Mouse (Mus musculus): ENCODE measurements around the gene Lrrc42. TPM values are rescaled to one million over a fixed set of nuclear protein-coding genes. Genes with fewer than 3 reads are reported as not detected.

Gene Lrrc42
- polyA plus RNA-seq, 1 experiment from 2014 or later, result 96.2 TPM

DNA sequence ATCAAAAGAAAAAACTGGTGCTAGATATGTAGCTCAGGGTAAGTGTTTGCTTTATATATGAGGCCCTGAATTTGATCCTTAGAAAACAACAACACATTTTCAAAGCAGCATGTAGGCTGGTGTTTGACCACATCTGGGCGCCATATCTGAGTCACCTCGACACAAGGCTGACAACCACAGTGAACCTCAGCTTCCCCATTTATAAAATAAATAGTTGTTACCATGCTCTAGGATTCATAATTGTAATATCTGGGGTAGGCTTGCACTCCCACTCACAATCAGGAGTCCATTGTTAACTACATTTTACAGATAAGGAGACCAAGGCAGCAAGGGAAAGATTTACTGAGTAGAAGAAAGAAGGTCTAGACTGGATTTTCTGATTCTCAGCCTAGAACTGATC lies 27.0 kb downstream of the Lrrc42 start:
- Histone ChIP-seq H3K9ac (replicated peaks; ENCODE audit: low read length) (no peak overlapping the region), H3K27me3 (ENCODE audit: insufficient read depth, low read length) (no peaks in the 10 kb centered on the region), H3K27ac (ENCODE audit: low read length) (no peak overlapping the region), H3K4me3 (ENCODE audit: low read length) (no peak overlapping the region), H3K9me3 (ENCODE audit: low read length) (no peaks in the 10 kb centered on the region), H3K4me2 (replicated peaks; ENCODE audit: low read depth, low read length) (no peak overlapping the region), H3K36me3 (ENCODE audit: insufficient read depth, low read length) (0 out of 2 replicates have a peak, but pooled peaks cover 6% of the 10 kb centered on the region), H3K4me1 (ENCODE audit: insufficient read depth, low read length) (no peaks in the 10 kb centered on the region)
- ATAC-seq (ENCODE audit: low FRiP score, low TSS enrichment), result no peak
- WGBS, result 88% methylated on average over 2 of the region's 2 CpGs

DNA sequence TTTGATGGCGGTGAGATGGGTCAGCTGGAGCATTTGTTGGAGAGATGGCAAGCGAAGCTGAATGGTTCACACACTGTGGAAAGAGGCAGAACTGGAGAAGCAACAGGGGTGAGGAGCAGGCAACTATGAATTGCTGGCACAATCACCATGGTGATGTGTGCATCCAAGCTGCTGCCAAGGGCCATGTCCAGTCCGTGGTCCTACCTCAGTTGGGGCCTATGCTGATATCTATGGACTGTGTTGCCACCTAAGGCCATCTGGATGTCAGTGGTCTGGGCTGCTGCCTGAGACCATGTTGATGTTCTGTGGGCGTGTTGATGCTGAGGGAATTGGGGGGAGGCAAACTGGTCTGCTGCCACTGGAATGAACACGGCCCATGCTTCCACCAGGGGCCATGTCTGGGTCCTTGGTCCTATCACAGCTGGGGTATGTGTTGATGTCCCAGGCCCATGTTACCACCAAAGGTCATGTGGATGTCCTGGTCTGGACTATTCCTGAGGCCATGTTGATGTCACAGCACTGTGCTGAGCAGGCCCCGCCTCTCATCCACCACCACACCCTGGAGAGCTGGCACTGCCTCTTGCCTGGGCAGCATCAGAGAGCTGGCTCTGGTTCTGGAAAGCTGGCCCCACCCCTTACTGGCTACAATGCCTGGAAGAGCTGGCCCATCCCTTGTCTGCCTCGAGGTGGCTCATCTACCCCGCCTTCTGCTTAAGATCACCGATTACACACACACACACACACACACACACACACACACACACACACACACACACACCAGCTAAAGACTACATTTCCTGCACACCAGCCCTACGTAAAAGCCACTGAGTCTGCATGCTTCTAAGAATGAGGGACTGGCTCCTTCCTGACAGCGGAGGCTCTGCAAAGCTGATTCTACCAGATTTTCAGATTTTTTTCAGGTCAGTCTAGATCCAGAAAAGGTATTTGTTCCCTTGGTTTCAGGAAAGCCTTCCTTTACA lies 29.8 kb downstream of the Lrrc42 start:
- ATAC-seq (ENCODE audit: low FRiP score, low TSS enrichment), result no peak
- WGBS, result 77% methylated on average over 11 of the region's 11 CpGs
- H3K27ac ChIP-seq (ENCODE audit: low read length), result no peak overlapping the region

DNA sequence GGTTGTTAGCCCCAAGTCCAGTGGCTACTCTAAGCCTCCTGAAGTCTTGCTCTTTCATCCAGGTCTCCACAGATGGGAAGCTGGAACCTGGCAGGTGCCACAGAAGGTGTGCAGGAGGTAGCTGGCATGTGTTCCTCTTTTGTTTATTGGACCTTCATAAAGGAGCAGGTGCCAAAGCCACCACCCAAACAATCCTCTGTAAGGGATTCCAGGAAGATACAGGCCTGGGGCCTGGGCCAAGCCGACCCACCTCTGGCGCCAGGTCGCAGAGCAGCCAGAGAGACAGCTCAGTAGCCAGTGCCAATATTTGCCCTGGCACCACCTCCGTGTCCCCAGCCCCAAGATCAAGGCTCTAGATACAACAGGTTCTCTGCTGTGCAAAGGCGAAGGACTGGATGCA lies 31.8 kb downstream of the Lrrc42 start:
- Histone ChIP-seq H3K27me3 (ENCODE audit: insufficient read depth, low read length) (no peaks in the 10 kb centered on the region), H3K4me1 (ENCODE audit: insufficient read depth, low read length) (no peaks in the 10 kb centered on the region), H3K4me3 (ENCODE audit: low read length) (no peak overlapping the region), H3K9me3 (ENCODE audit: low read length) (no peaks in the 10 kb centered on the region), H3K36me3 (ENCODE audit: insufficient read depth, low read length) (no peaks in the 10 kb centered on the region), H3K27ac (ENCODE audit: low read length) (no peak overlapping the region), H3K9ac (replicated peaks; ENCODE audit: low read length) (no peak overlapping the region), H3K4me2 (replicated peaks; ENCODE audit: low read depth, low read length) (no peak overlapping the region)
- no peak for ATAC-seq (ENCODE audit: low FRiP score, low TSS enrichment)
- 92% methylated on average over 5 of the region's 5 CpGs for WGBS

More for the DNA sequence above, 29.8 kb downstream of the Lrrc42 start:
- Histone ChIP-seq H3K36me3 (ENCODE audit: insufficient read depth, low read length) (no peaks in the 10 kb centered on the region), H3K9me3 (ENCODE audit: low read length) (no peaks in the 10 kb centered on the region), H3K4me2 (replicated peaks; ENCODE audit: low read depth, low read length) (no peak overlapping the region), H3K9ac (replicated peaks; ENCODE audit: low read length) (no peak overlapping the region), H3K4me3 (ENCODE audit: low read length) (no peak overlapping the region), H3K4me1 (ENCODE audit: insufficient read depth, low read length) (no peaks in the 10 kb centered on the region), H3K27me3 (ENCODE audit: insufficient read depth, low read length) (no peaks in the 10 kb centered on the region)

DNA sequence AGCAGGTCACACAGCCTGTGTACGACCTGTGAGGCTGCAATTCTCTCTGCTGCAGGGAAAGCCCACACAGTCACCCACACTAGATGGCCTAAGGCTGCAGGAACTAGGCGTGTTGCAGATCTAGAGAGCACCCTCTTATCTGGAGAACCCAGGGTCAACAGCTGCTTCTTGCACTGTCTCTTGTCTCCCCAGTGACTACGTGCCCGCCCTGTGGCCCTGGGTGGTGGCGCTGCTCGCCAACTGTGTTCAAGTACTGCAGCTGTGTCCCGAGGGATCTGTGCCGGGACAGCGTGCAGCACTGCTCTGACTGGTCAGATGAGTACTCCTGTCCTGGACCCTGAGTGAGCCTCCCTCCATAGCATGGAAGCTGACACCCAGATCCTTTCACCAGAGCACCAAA lies 35.8 kb downstream of the Lrrc42 start:
- Histone ChIP-seq H3K9ac (replicated peaks; ENCODE audit: low read length) (no peak overlapping the region), H3K4me2 (replicated peaks; ENCODE audit: low read depth, low read length) (no peak overlapping the region), H3K27ac (ENCODE audit: low read length) (no peak overlapping the region), H3K4me1 (ENCODE audit: insufficient read depth, low read length) (no peaks in the 10 kb centered on the region), H3K36me3 (ENCODE audit: insufficient read depth, low read length) (no peaks in the 10 kb centered on the region), H3K27me3 (ENCODE audit: insufficient read depth, low read length) (no peaks in the 10 kb centered on the region), H3K9me3 (ENCODE audit: low read length) (no peaks in the 10 kb centered on the region), H3K4me3 (ENCODE audit: low read length) (no peak overlapping the region)
- no peak for ATAC-seq (ENCODE audit: low FRiP score, low TSS enrichment)
- 83% methylated on average over 9 of the region's 9 CpGs for WGBS

DNA sequence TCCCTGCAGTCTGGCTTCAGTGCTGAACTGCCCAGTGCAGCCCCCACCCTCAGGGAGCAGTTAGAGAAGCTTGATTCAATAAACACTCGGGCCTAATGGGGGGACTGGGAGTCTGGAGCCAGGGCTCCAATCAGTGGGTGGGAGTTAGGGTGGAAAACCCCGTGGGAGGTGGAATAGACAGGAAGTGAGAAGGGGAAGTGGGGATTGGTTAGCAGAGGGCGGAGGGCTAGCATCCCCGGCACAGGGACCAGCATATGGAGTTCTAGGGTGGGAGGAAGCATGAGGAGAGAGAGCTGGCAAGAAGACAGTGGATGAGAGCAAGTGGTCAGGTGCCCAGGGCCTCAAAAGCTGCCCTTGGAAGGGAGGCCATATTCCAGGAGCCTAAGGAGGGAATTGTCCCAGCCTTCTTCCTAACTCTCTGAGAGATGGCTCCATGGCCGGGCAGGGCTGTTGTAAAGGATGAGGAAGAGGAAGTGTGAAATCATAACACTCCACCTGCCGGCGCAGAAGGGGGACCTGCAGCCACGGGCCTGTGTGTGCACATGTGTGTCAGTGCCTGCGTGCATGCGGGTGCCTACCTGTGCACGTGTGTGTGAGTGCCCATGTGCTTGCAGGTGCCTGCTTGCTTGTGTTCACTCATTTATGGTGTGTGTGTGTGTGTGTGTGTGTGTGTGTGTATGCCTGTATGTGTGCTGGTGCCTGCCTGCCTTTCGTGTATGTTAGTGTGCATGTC lies 39.9 kb downstream of the Lrrc42 start:
- Histone ChIP-seq H3K36me3 (ENCODE audit: insufficient read depth, low read length) (no peaks in the 10 kb centered on the region), H3K27me3 (ENCODE audit: insufficient read depth, low read length) (no peaks in the 10 kb centered on the region), H3K9me3 (ENCODE audit: low read length) (no peaks in the 10 kb centered on the region), H3K4me1 (ENCODE audit: insufficient read depth, low read length) (0 out of 2 replicates have a peak, but pooled peaks cover 8% of the 10 kb centered on the region), H3K4me2 (replicated peaks; ENCODE audit: low read depth, low read length) (no peak overlapping the region), H3K4me3 (ENCODE audit: low read length) (no peak overlapping the region), H3K9ac (replicated peaks; ENCODE audit: low read length) (no peak overlapping the region), H3K27ac (ENCODE audit: low read length) (no peak overlapping the region)
- no peak for ATAC-seq (ENCODE audit: low FRiP score, low TSS enrichment)
- WGBS, result 63% methylated on average over 12 of the region's 12 CpGs

DNA sequence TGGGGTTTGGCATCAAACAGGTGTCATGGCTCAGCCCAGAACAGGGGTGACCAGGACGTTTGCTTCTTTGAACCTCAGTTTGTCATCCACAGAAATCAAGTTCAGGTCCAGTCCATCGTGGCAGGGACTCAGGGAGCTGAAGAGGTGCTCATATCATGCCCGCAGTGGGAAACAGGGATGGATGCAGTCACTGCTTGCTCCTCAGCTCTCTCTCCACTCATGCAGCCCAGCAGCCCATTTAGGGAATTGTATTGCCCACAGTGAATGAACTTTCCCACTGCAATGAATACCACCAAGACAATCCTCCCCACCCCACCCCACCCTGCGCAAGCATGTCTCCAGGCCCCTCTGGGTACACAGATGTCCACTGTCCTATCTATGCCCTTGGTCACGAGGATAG lies 41.4 kb downstream of the Lrrc42 start:
- WGBS, result 80% methylated on average over 5 of the region's 5 CpGs
- ATAC-seq (ENCODE audit: low FRiP score, low TSS enrichment), result no peak

DNA sequence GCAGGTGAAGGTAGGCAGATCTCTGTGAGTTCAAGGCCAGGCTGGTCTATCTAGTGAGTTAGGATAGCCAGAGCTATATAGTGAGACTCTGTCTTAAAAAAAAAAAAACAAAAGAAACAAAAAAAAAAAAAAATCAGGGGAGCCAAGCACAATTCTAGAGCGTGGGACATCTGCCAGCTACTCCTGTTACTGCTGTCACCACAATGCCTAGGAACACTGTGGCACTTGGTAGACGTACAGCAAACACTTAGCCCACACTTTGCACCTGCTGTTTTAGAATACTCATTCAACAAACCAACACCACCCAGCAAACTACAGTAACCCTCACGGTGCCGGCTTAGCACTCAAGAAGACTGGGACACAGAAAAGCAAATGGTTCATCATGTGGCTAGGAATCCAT lies 41.9 kb downstream of the Lrrc42 start:
- no peak for ATAC-seq (ENCODE audit: low FRiP score, low TSS enrichment)
- Histone ChIP-seq H3K4me1 (ENCODE audit: insufficient read depth, low read length) (0 out of 2 replicates have a peak, but pooled peaks cover 8% of the 10 kb centered on the region), H3K27me3 (ENCODE audit: insufficient read depth, low read length) (no peaks in the 10 kb centered on the region), H3K9me3 (ENCODE audit: low read length) (no peaks in the 10 kb centered on the region), H3K4me3 (ENCODE audit: low read length) (no peak overlapping the region), H3K9ac (replicated peaks; ENCODE audit: low read length) (no peak overlapping the region), H3K36me3 (ENCODE audit: insufficient read depth, low read length) (peaks cover under 1% of the 10 kb centered on the region; the same call in 1 of the 2 replicates), H3K4me2 (replicated peaks; ENCODE audit: low read depth, low read length) (no peak overlapping the region), H3K27ac (ENCODE audit: low read length) (no peak overlapping the region)
- 77% methylated on average over 4 of the region's 4 CpGs for WGBS

More for the DNA sequence above, 41.4 kb downstream of the Lrrc42 start:
- H3K9me3 ChIP-seq (ENCODE audit: low read length), result no peaks in the 10 kb centered on the region
- 0 out of 2 replicates have a peak, but pooled peaks cover 8% of the 10 kb centered on the region for H3K4me1 ChIP-seq (ENCODE audit: insufficient read depth, low read length)
- H3K36me3 ChIP-seq (ENCODE audit: insufficient read depth, low read length), result no peaks in the 10 kb centered on the region
- H3K4me3 ChIP-seq (ENCODE audit: low read length), result no peak overlapping the region
- no peaks in the 10 kb centered on the region for H3K27me3 ChIP-seq (ENCODE audit: insufficient read depth, low read length)
- H3K9ac ChIP-seq (replicated peaks; ENCODE audit: low read length), result no peak overlapping the region
- H3K27ac ChIP-seq (ENCODE audit: low read length), result no peak overlapping the region
- no peak overlapping the region for H3K4me2 ChIP-seq (replicated peaks; ENCODE audit: low read depth, low read length)

DNA sequence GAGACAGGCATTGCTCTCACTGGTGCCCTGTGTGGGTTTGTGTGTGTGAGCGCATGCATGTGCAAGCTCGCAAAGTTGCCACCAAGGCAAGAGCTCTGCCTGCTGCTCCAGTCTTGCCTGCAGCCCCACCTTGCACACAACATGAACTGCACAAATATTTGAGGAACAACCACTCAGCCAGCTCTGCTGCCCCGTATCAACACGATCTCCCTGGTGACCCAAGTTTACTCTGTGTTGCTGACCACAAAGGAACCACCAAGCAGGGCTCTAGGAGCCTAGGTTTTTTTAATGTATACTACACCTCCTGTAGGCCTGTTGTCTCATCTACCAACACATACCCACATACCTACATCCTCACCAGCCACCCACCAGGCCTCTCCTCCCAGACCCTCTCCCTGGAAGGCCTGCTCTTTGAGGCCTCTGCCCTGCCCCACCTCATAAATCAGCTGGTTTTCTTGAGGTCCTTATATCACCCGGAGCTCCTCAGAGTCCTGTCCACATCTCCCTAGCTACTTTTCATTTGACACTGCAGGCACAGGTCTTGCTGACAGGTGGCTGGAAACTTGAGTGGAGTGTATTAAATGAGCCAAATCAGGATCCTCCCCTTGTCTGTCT lies 42.7 kb downstream of the Lrrc42 start:
- Histone ChIP-seq H3K4me1 (ENCODE audit: insufficient read depth, low read length) (0 out of 2 replicates have a peak, but pooled peaks cover 8% of the 10 kb centered on the region), H3K27ac (ENCODE audit: low read length) (no peak overlapping the region), H3K9me3 (ENCODE audit: low read length) (no peaks in the 10 kb centered on the region), H3K4me2 (replicated peaks; ENCODE audit: low read depth, low read length) (no peak overlapping the region), H3K9ac (replicated peaks; ENCODE audit: low read length) (no peak overlapping the region), H3K36me3 (ENCODE audit: insufficient read depth, low read length) (peaks cover 7% of the 10 kb centered on the region; the same call in 1 of the 2 replicates), H3K27me3 (ENCODE audit: insufficient read depth, low read length) (no peaks in the 10 kb centered on the region), H3K4me3 (ENCODE audit: low read length) (no peak overlapping the region)
- ATAC-seq (ENCODE audit: low FRiP score, low TSS enrichment), result peak; percentile 43; the same call in 1 of the 2 replicates
- 53% methylated on average over 5 of the region's 5 CpGs for WGBS

DNA sequence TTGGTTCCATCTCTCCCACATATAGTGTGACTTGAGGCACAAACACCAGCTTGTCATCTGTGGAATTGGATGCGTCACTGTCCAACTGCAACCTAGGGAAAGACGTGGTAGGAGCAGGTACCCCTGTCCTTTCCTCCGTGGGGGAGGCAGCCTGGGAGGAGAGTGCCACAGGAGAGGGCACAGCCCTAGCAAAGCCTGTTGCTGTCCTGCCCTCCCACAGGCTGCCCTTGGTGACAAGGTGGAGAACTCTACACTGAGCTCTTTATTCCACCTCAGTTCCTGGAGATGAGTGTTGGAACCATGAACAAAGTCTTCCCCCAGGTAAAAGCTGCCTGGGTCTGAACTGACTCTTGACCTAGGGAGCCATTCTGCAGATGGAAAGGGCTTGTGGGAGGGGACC lies 44.5 kb downstream of the Lrrc42 start, which contains the start of gene Ldlrad1:
Ldlrad1 (plus strand) TSS at position 301 of the 400 bp plus-strand sequence.
- Histone ChIP-seq H3K9ac (replicated peaks; ENCODE audit: low read length) (no peak within 1 kb of the TSS), H3K4me3 (ENCODE audit: low read length) (no peak within 1 kb of the TSS), H3K4me2 (replicated peaks; ENCODE audit: low read depth, low read length) (no peak within 1 kb of the TSS), H3K9me3 (ENCODE audit: low read length) (no peaks in the 10 kb centered on the region), H3K27me3 (ENCODE audit: insufficient read depth, low read length) (no peaks in the 10 kb centered on the region), H3K27ac (ENCODE audit: low read length) (no peak within 1 kb of the TSS), H3K36me3 (ENCODE audit: insufficient read depth, low read length) (peaks cover 16% of the 10 kb centered on the region), H3K4me1 (ENCODE audit: insufficient read depth, low read length) (0 out of 2 replicates have a peak, but pooled peaks cover 8% of the 10 kb centered on the region)
- 68% methylated on average over 3 of the region's 3 CpGs for WGBS
- no peak for ATAC-seq (ENCODE audit: low FRiP score, low TSS enrichment)

All from kidney, embryonic 16.5 days (tissue).